Mouse (Mus musculus) liver, embryonic 14.5 days (tissue): ENCODE data around the gene Zbtb16.

Experiments
- CTCF ChIP-seq: IDR thresholded peaks from 2 replicates; pipeline ENCODE4 v1.5.1; 2016; ENCODE audit warnings: antibody characterized with exemption, low read depth, control low read depth
- EP300 ChIP-seq: IDR thresholded peaks from 2 replicates; pipeline ENCODE4 v1.6.1; 2016; ENCODE audit warnings: antibody characterized with exemption, low read depth

DNA sequence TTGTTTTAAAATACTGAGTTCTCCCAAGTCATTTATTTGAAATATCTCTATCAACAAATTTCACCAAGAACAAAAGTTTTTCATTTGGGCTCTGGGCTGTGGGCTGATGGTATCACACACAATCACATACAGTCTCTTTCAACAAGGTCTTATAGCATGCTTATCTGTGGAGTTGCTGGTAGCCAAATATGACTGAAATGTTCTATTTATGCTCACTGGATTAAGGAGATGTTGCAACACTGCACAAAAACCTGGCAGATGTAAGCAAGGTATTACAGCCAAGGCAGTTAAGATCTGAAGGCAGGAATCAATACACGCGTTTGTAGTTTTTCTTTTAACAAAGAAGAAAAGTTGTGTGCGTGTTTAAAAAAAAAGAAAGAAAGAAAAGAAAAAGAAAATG, 84.1 kb downstream of the Zbtb16 start:
- TF ChIP-seq CTCF (no peak), EP300 (no peak)
